Mouse (Mus musculus) myocyte (in vitro differentiated cells): ENCODE results near the gene Srms. TPM values are rescaled to one million over a fixed set of nuclear protein-coding genes. Genes with fewer than 3 reads are reported as not detected.

Experiments
- H3K27me3 ChIP-seq: one replicate; pipeline ENCODE4 v1.6.1; 2011; ENCODE audit not compliant: control insufficient read depth, insufficient read depth, insufficient read length
- H3K36me3 ChIP-seq: one replicate; pipeline ENCODE4 v1.6.1; 2011; ENCODE audit not compliant: control insufficient read depth, insufficient read depth
- H3K4me2 ChIP-seq: one replicate; pipeline ENCODE4 v1.6.1; 2011; ENCODE audit warnings: low read depth, control low read depth
- H3K4me3 ChIP-seq: one replicate; pipeline ENCODE4 v1.5.1; 2011; ENCODE audit warnings: mild to moderate bottlenecking, control low read depth, moderate library complexity
- H3K79me2 ChIP-seq: one replicate; pipeline ENCODE4 v1.6.1; 2011; ENCODE audit not compliant: control insufficient read depth, insufficient read depth
- H3ac ChIP-seq: one replicate; pipeline ENCODE4 v1.6.1; 2011; ENCODE audit not compliant: control insufficient read depth, insufficient read length
- CEBPB ChIP-seq: IDR thresholded peaks from 2 replicates; pipeline ENCODE4 v1.6.1; 2011; ENCODE audit warnings: mild to moderate bottlenecking, moderate library complexity; ENCODE audit not compliant: poor library complexity, insufficient read depth, severe bottlenecking
- E2F4 ChIP-seq: IDR thresholded peaks from one replicate; pipeline ENCODE4 v1.6.1; 2011; ENCODE audit warnings: mild to moderate bottlenecking, control low read depth, moderate library complexity; ENCODE audit not compliant: insufficient read depth
- MAX ChIP-seq: IDR thresholded peaks from one replicate; pipeline ENCODE4 v1.6.1; 2011; ENCODE audit warnings: low read depth, mild to moderate bottlenecking, control low read depth
- MYOD1 ChIP-seq, 3 experiments: IDR thresholded peaks; one replicate each; pipeline ENCODE4 v1.6.1; 2011; ENCODE audit warnings: control low read depth in 2 of 3, low read depth in 2 of 3, mild to moderate bottlenecking in 2 of 3, moderate library complexity in 1 of 3; ENCODE audit not compliant: insufficient read length in 2 of 3, control insufficient read depth in 1 of 3
- MYOG ChIP-seq, 3 experiments: IDR thresholded peaks; one replicate each; pipeline ENCODE4 v1.6.1; 2011; ENCODE audit warnings: control low read depth in 2 of 3, low read depth in 2 of 3, mild to moderate bottlenecking in 2 of 3; ENCODE audit not compliant: insufficient read length in 2 of 3, control insufficient read depth in 1 of 3, insufficient read depth in 1 of 3
- POLR2A ChIP-seq: IDR thresholded peaks from one replicate; pipeline ENCODE4 v1.6.1; 2011; ENCODE audit warnings: low read depth, mild to moderate bottlenecking, control low read depth, moderate library complexity; ENCODE audit not compliant: insufficient read length
- POLR2AphosphoS2 ChIP-seq: IDR thresholded peaks from one replicate; pipeline ENCODE4 v1.6.1; 2011; ENCODE audit warnings: low read depth, control low read depth; ENCODE audit not compliant: insufficient read length
- REST ChIP-seq: IDR thresholded peaks from one replicate; pipeline ENCODE4 v1.6.1; 2011; ENCODE audit warnings: mild to moderate bottlenecking, control low read depth, moderate library complexity; ENCODE audit not compliant: insufficient read depth, insufficient read length
- SRF ChIP-seq: IDR thresholded peaks from one replicate; pipeline ENCODE4 v1.6.1; 2011; ENCODE audit warnings: low read depth; ENCODE audit not compliant: control insufficient read depth, insufficient read length
- TCF12 ChIP-seq: IDR thresholded peaks from one replicate; pipeline ENCODE4 v1.6.1; 2011; ENCODE audit warnings: mild to moderate bottlenecking, control low read depth; ENCODE audit not compliant: poor library complexity, insufficient read depth, severe bottlenecking
- TCF3 ChIP-seq: IDR thresholded peaks from one replicate; pipeline ENCODE4 v1.6.1; 2011; ENCODE audit warnings: low read depth, control low read depth; ENCODE audit not compliant: insufficient read length
- USF1 ChIP-seq: IDR thresholded peaks from one replicate; pipeline ENCODE4 v1.6.1; 2011; ENCODE audit warnings: low read depth, mild to moderate bottlenecking, control low read depth, moderate library complexity
- polyA plus RNA-seq: library from polyadenylated mRNA; unstranded; fragments of >200 nt; fragmentation: generic; extraction: Trizol; gene quantifications from one replicate; pipeline ENCODE4 v1.2.1, GENCODE M21; 2012; ENCODE audit warnings: missing spikeins

Srms gene
- polyA plus RNA-seq, 1 experiment = not detected

DNA sequence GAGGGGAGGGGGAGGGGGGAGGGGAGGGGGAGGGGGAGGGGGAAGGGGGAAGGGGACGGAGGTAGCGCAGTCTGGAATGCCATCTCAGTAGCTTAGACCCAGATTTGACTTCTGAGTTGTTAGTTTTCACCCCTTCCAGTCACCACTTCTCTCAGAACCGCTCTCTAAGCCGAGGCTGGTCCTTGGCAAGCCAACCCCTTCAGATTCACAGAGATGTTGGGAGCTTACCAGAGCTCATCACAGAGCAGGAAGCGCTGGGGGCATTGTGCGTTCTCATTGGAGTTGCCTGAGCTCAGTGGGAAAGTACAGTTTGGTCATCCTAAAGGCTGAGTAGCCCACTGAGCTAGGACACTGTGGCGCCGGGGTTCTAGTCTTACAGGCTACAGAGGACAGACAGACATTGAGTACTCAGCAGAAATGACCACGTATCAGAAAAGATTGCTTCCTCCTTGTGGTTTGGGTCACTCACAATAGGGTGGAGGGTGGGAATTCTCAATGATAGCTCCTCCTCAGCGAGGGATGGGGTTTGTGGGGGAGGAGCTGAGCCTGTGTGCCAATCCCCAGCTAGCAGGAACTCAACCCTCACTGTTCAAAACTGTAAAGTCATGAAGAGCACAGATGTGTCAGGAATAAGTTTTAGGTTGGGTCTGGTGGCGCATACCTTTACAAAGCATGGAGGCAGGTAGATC lies 30.9 kb upstream of the Srms start:
- no peak overlapping the region for H3ac ChIP-seq
- no peak for TF ChIP-seq SRF
- no peak for TF ChIP-seq TCF12
- TF ChIP-seq MYOG (IDR thresholded peaks at IDR 0.05; ENCODE audit: control insufficient read depth in 1 of 3, insufficient read depth in 1 of 3, insufficient read length in 2 of 3, low read depth in 2 of 3) = no peak
- TF ChIP-seq REST = no peak
- H3K4me2 ChIP-seq = peak overlapping the region; percentile 55
- peaks cover 5% of the 10 kb centered on the region for H3K79me2 ChIP-seq
- H3K27me3 ChIP-seq = no peaks in the 10 kb centered on the region
- no peak overlapping the region for H3K4me3 ChIP-seq
- H3K36me3 ChIP-seq = no peaks in the 10 kb centered on the region

DNA sequence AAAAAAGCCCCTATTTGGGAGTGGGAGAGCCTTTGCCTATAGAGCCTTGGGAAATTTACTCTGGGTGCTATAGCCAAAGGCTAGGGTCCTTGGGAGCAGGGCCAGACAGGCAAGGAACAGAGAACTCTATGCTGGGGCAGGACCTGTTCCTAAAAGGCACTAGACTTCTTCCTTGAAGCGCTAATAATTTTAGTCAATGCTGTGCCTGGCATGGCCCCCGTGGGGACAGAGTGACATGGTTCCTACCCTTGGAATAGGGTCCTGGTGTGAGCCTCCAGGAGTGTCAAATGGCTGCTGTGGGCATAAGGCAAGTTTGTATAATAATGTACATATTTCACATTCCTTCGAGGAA lies 29.3 kb upstream of the Srms start:
- Histone ChIP-seq H3K4me3 (peak overlapping the region; percentile 71), H3K79me2 (peaks cover 5% of the 10 kb centered on the region), H3K27me3 (no peaks in the 10 kb centered on the region), H3K36me3 (no peaks in the 10 kb centered on the region), H3ac (no peak overlapping the region), H3K4me2 (peak overlapping the region; percentile 88)
- no peak for TF ChIP-seq SRF
- no peak for TF ChIP-seq MYOD1 (IDR thresholded peaks at IDR 0.05; ENCODE audit: control insufficient read depth in 1 of 3, insufficient read length in 2 of 3, low read depth in 2 of 3)
- no peak for TF ChIP-seq REST
- no peak for TF ChIP-seq MAX
- TF ChIP-seq MYOG (IDR thresholded peaks at IDR 0.05; ENCODE audit: control insufficient read depth in 1 of 3, insufficient read depth in 1 of 3, insufficient read length in 2 of 3, low read depth in 2 of 3) = no peak
- TF ChIP-seq USF1 = no peak
- TF ChIP-seq POLR2A = no peak
- no peak for TF ChIP-seq E2F4
- TF ChIP-seq POLR2AphosphoS2 = no peak

DNA sequence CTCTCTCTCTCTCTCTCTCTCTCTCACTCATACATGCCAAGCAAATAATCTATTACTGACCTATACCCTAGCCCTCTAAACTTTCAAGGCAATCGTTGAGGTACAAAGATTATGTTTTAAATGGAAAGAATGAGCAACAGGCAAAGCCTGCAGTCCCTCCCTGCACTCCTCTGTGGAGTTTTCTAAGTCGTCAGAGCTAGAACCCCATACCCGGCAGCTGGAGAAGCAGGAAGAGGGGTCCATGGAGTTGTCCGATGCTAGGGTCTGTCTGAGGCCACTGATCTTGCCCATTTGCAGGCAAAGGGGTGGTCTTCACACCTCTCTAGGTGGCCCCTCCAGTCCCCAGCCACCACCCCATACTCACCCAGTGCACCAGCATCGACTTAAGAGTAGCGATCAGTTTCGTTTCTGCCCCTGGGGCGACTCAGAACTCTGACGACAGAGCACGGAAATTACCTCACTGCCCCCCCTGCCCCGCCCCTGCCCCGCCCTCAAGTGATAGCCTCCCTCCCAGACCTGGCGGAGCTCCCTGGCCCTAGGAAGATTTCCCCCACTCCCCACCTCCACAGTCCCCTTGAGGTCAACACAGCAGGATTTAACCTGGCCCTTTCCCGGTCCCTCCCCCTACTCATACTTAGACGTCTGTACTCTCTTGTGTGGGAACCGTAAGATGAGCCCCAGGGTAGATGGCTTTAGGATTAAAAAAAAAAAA lies 28.8 kb upstream of the Srms start, which contains the start of gene Helz2:
Gene Helz2 (minus strand): TSS at position 426 of the 712 bp plus-strand sequence.
- TF ChIP-seq POLR2A (peak; percentile 76), POLR2AphosphoS2 (peak; percentile 80), CEBPB (no peak), MYOG (IDR thresholded peaks at IDR 0.05; ENCODE audit: control insufficient read depth in 1 of 3, insufficient read depth in 1 of 3, insufficient read length in 2 of 3, low read depth in 2 of 3) (no peak), MYOD1 (IDR thresholded peaks at IDR 0.05; ENCODE audit: control insufficient read depth in 1 of 3, insufficient read length in 2 of 3, low read depth in 2 of 3) (no peak), SRF (no peak)
- H3K4me3 ChIP-seq = peak within 1 kb of the TSS; percentile 71
- H3K79me2 ChIP-seq = peaks cover 5% of the 10 kb centered on the region
- peak within 1 kb of the TSS; percentile 88 for H3K4me2 ChIP-seq
- no peaks in the 10 kb centered on the region for H3K27me3 ChIP-seq
- no peak within 1 kb of the TSS for H3ac ChIP-seq
- no peaks in the 10 kb centered on the region for H3K36me3 ChIP-seq

DNA sequence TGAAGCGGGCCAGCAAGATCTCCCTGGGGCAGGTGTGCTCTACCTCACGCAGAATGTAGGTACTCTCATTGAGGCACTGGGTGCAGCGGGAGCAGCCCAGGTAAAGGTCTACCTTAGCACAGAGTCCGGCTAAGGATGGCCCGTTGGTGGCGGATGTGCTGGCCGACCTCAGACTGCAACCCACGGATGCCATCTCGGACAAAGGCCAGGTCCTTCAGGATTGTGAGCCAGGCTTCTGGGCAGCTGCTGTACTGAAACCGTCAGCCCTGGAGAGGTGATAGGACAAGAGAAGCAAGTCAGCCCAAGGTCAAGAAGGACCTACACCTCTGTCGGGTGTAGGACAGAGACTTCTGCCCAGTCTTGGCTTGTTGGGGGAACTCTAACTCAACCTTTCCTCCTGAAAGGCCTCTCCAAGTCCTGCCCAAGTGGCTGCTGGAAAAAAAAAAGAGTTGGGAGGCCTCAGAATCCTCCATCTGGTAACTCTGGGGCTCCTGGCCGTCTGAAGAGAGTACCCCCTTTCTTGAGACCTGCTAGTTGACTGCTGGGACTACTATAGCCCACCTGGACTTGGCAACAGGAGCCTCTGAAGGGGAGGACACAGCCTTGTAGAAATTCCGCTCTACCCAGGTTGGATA lies 27.9 kb upstream of the Srms start:
- no peaks in the 10 kb centered on the region for H3K36me3 ChIP-seq
- peaks cover 5% of the 10 kb centered on the region for H3K79me2 ChIP-seq
- H3K27me3 ChIP-seq = no peaks in the 10 kb centered on the region
- H3ac ChIP-seq = no peak overlapping the region
- TF ChIP-seq MAX (no peak), TCF12 (no peak), POLR2A (no peak), MYOG (IDR thresholded peaks at IDR 0.05; ENCODE audit: control insufficient read depth in 1 of 3, insufficient read depth in 1 of 3, insufficient read length in 2 of 3, low read depth in 2 of 3) (no peak), E2F4 (no peak), REST (no peak), SRF (no peak), USF1 (no peak), CEBPB (no peak), MYOD1 (IDR thresholded peaks at IDR 0.05; ENCODE audit: control insufficient read depth in 1 of 3, insufficient read length in 2 of 3, low read depth in 2 of 3) (no peak), TCF3 (no peak), POLR2AphosphoS2 (no peak)
- H3K4me2 ChIP-seq = peak overlapping the region; percentile 88
- peak overlapping the region; percentile 71 for H3K4me3 ChIP-seq
